Mouse (Mus musculus): ENCODE results near the gene Erc1. TPM values are rescaled to one million over a fixed set of nuclear protein-coding genes. Genes with fewer than 3 reads are reported as not detected.

Gene Erc1
- 10 to 100 TPM; 46.0 to 54.0 TPM for total RNA-seq (2021)

DNA sequence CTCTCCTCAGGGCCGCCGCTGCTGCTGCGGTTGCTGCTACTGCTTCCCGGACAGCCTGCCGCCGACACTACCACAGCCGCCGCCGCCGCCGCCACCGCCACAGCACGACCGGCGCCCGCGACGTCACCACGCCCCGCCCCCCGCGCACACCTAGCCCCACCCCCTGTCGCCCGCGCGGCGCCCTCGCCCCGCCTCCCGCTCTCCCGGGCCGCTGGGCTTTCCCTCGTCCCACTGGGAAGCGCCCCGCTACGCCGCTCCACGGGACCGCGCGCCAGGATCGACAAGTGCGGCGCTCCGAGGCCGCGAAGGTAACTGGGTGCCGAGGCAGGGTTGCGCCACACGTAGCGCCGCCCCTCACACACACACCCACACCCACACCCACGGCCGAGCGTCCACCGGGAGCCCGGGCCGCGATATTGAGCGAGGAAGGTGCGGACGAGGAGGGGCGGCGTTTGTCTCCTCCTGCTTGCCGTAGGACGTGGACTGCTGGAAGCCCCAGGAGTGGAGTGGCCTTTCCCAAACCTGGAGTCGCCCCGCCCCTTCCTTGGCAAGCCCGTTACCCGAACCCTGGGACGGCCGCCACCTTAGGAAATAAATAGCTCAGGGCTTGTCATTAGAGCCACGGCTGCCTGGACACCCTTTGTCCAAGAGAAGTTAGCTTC lies at the start of gene Erc1:
Erc1 (minus strand) TSS at position 134 of the 662 bp plus-strand sequence.
- intact Hi-C loops (cut with DNase I) = loop anchor here (1.0 to 5.0 kb wide), 3 partner anchors 39 to 54 kb away; partner anchors contain the start of gene Rad52
- DNase-seq (ENCODE audit: low spot score in 2 of 2) = peak; percentile 93 to 94

DNA sequence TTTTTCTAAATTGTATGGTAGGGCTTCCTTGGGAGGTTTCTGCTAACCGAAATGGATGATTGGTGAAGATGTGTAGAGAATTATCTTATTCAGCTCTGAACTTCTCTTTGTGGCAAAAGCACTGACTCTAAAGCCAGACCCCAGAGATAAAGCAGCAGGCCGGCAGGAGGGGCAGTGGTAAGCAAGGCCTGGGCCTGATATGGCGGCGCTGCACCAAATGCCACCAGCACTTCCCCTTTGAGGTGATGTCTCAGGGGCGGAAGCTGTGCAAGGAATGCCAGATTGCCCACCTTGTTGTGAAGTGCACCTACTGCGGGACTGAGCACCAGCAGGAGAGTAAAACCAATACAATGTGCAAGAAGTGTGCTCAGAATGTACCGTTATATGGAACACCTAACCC lies 44.7 kb upstream of the Erc1 start:
- no peak for DNase-seq (ENCODE audit: low spot score in 2 of 2)
- intact Hi-C loops (cut with DNase I) = no loop called here

DNA sequence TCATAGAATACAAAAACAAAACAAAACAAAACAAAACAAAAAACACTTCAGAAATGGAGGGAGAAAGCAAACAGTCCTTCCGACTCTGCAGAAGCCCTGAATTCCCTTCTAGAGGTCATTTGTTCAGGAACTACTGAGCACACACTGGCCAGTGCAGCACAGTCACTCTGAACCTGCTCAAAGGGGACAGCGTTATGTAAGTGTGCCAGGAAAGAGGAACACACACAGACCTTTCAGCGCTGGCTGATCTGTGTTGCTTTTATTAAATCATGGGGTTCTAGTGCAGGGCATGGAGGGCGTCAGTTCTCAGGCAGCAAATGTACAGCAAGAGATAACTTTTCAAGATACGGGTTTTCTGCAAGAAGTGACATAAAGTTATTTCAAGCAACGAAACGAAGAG lies 35.2 kb upstream of the Erc1 start:
- intact Hi-C loops (cut with DNase I) = no loop called here
- DNase-seq (ENCODE audit: low spot score in 2 of 2) = no peak

DNA sequence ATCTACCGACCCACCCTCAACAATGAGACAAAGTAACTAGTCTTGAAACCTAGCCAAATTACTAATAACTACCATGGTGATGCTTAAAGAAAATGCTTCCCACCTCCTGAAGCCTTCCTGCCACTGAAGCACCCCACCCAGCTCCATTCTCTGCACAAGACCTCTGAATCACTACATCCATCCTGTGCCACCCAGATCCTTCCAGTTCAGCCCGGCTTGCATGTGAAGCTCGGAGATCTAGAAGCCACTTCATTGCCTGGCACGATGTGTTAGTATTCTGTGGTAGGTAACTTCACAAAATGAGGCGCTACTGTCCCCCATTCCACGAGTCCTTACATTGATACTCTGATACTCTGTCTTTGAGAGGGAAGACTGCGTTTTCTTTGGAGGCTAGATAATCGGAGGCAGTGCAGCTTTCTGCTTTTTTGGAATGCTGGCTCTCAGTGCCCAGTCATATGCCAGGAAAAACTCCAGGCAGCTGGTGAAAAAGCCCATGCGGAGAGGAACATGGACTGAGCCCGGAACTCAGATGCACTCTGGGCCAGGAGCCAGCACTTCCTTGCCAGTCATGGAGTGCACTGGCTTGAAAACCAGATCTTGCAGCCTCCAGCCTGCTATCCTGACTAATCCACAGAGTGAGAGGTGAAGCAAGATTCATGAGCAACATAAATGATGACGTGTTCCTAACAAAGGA lies 16.5 kb upstream of the Erc1 start:
- DNase-seq (ENCODE audit: low spot score in 2 of 2) = peak; percentile 75 to 78
- intact Hi-C loops (cut with DNase I) = no loop called here

DNA sequence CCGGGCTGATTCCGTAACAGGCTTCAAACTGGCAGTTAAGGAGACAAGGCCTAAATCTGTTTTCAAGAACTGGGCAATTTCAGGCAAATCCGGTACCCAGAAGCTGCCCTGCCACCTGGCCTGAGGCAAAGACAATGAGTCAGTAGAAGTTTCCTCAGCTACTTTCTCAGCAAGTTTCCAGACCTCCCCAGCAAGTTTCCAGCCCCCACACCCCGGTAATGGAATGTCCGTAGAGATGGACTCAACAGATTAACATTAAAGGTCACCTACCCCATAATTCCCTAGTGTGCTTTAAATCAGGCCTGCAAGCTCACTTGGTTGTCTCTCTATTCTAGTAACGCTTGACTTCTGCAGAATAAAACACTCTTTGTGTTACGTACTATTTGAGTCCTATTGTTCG lies 13.6 kb upstream of the Erc1 start:
- intact Hi-C loops (cut with DNase I) = no loop called here
- no peak for DNase-seq (ENCODE audit: low spot score in 2 of 2)

DNA sequence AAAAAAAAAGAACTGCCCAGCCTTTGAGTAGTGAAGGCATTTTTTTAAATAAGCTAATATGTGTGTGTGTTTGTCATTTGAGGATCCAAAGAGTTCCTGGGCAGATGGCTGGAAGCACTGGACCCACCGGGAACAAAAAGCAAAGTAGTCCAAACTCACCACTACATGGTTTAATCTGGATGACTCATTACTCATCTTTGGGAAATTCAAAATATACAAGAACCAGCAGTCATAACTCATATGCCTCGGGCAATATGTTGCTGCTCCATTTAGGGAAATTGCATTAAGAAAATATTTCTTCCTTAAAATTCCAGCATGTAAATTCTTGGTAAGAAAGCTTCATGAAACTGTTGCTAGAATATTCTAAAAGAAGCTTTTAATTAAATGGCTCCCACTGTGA lies 12.3 kb upstream of the Erc1 start:
- DNase-seq (ENCODE audit: low spot score in 2 of 2) = no peak
- intact Hi-C loops (cut with DNase I) = no loop called here

DNA sequence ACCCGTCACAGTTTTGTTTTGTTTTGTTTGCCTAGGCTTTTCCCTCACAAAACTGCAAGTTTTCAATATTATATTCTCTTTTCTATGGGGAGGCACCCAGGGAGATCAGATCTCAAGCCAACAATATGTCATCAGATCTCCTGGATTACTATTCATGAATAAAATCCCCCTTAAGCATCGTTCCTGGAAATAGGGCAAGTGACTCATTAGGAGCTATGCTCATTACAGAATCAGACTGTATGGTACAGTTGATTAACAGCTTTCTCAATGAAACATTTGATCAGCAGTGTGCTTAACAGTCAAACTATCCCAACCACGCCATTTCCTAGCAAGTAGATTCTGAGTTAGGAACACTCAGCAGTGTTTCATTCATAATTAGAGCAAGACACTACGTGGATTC lies 7.5 kb upstream of the Erc1 start:
- intact Hi-C loops (cut with DNase I) = no loop called here
- DNase-seq (ENCODE audit: low spot score in 2 of 2) = no peak

DNA sequence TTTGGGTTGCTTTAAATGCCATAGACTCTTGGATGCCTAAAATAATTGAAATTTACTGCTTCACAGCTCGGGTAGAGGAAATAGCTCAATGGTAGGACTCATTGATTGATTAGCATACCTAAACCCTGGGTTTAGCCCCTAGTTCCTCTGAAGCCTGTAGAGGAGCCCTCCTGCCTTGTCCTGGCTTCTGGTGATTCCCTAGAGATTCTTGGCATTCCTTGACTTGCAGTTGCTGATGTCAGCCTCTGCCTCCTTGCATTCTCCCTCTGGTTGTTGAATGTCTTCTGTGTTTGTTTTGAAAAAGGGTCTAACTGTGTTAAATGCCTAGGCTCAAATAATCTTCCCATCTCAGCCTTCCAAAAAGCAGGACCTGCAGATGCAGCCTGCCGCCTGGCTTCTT lies 6.2 kb upstream of the Erc1 start:
- no peak for DNase-seq (ENCODE audit: low spot score in 2 of 2)
- intact Hi-C loops (cut with DNase I) = no loop called here

DNA sequence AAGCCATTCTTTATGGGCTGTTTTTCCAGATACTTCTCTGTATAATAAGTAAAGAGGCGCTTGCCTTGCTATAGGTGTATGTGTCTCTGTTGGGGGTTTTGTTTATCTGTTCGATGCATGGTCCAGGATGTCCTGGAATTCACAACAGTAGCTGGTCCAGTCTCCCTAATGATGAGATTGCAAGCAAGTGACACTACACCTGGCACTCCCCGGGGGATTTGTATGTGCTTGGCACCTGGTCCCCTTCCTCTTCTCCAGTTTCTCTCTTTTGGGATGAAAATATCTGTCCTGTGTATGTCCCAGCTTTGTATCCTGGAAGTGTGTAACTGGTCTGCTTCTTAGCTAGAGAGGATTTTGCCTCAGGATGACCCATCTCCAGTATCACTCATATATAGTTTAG lies 1.9 kb upstream of the Erc1 start:
- no peak for DNase-seq (ENCODE audit: low spot score in 2 of 2)
- intact Hi-C loops (cut with DNase I) = loop anchor here (5.0 kb wide), 1 partner anchor 53 kb away; no protein-coding TSS in a partner anchor

DNA sequence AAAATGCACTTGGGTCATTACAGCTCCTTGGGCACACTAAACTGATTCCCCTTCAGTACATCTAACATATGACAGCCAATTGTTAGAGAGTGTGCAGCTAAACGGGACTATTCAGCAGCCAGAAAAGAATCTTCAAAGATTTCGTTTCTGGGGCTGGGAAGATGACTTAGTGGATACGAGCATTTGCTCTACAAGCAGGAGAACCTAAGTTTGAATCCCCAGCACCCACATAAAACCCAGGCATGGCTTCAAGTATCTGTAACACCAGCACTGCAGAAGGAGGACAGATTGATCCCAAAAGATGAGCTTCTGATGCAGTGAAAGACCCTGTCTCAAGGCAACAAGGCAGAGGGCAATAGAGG lies 1.4 kb upstream of the Erc1 start:
- no peak for DNase-seq (ENCODE audit: low spot score in 2 of 2)
- intact Hi-C loops (cut with DNase I) = loop anchor here (5.0 kb wide), 1 partner anchor 52 kb away; no protein-coding TSS in a partner anchor

DNA sequence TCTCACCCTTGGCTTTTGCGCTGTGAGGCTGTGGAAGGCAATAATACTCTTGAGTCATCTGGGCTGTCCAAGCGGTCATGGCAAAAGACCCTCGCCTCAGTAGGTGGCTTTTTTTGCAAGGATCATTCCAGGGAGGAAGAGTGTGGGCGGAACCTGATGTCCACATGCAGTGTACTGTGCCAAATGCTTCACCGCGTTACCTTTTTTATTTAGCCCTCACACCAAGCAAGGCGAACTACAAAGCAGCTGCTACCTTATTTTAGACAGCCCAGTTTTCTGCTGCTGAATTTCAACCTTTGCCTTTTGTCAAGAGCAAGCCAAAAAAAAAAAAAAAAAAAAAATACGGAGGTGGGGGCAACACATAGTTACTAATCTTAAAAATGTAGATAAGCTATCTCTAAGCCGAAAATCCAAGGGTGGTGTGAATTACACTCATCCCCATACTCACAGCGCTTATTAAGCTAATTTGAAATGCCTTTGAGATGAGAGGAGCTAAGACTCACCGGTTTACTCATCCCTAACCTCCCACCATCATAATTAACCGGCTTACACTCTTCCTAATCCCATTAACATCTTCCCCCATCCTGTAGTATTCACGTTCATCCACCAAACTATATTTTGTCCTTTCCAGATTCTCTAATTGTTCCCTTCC lies 855 bp upstream of the Erc1 start:
- DNase-seq (ENCODE audit: low spot score in 2 of 2) = no peak
- intact Hi-C loops (cut with DNase I) = loop anchor here (1.0 to 5.0 kb wide), 3 partner anchors 40 to 53 kb away; partner anchors contain the start of gene Rad52

DNA sequence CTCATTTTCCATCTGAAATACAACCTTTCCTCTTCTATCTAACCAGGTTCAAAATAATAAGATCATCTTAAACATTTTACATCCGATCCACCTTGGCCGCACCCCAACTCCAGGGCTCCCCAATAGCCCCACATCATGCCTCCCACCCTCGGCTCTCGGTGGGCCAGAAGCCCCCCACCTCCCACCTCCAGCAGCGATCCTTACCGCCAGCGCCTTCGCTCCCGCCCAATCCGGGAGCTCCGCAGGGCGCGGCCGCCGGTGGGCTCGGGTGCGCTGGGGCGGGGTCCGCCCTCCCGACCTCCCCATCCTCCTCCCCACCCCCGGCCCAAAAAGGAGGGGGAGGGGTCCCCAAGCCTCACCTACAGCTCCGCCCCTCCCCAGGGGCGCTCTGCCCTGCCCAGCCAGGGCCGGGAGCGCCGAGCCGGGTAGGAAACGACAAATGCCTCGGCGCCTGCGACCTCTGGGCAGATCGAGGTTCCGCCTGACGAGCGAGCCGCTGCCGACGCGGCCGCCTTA lies 391 bp downstream of the Erc1 start:
- DNase-seq (ENCODE audit: low spot score in 2 of 2) = no peak
- intact Hi-C loops (cut with DNase I) = loop anchor here (1.0 to 5.0 kb wide), 3 partner anchors 38 to 55 kb away; partner anchors contain the start of gene Rad52

DNA sequence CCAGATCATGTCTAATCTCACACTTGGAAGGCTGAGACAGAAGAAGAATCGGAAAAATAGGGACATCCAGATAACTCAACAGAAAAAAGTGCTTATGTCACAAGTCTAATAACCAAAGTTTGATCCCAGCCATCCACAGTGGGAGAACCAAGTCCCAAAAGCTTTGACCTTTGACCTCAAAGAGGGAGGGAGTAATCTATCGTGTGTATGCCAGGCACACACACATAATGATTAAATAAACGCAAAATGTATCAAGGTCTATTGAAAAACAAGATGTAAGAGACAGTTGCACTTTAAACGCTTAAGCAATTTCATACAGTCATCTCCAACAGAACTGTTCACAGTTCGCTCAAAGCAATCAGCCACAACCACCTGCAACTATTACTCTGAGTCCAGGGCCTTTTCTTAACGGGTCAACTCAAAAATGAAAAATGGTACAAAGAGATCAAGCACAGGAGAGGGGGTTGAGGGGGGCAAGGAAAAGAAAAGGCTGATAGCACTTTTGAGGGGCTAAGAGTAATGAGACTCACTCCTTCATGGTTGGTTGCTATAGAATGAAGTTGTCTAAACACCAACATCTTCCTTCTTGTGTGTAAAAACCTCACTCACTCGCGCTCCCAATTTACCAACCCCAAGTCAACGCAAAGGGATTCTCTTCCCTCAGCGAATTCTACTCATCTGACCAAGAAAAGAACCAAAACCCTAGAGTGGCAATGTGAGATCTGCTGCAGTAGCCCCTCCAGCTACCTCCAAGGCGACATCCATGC lies 1.0 kb downstream of the Erc1 start:
- intact Hi-C loops (cut with DNase I) = loop anchor here (5.0 kb wide), 1 partner anchor 50 kb away; no protein-coding TSS in a partner anchor
- peak in 1 of 2 experiments; percentile 9 for DNase-seq (ENCODE audit: low spot score in 2 of 2)

DNA sequence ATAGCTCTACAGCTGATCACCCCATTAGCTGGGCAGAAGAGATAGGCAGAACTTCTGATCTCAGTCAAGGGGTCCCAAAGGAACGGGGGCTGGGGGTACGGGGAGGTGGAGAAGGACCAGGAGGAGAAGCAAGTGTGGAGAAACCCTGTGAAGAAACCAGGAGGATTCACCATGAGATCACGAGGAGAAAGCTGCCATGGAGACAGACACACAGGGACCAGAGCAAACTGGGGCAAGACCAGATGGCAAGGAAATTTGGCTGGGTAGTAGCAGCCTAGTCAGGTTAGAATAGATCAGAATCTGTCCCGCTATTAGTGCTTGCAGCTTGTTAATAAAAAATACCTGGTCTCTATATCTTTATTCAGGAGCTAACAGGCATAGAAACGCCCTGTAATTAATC lies 18.0 kb downstream of the Erc1 start:
- intact Hi-C loops (cut with DNase I) = no loop called here
- no peak for DNase-seq (ENCODE audit: low spot score in 2 of 2)

DNA sequence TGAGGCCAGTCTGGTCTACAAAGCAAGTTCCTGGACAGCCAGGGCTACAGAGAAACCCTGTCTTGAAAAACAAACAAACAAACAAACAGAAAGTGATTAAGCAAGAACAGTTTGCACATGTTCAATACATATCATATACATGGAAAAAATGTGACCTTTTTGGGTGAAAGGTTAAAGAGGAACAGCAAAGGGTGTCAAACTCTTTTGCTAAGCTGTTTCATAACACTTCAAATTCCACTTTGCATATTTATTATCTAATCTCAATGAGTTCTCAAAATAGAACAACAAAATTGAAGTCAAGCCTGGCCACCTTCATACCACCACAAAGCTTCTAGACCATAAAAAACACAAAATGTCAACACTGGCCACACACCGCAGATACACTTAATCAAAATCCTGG lies 19.8 kb downstream of the Erc1 start:
- intact Hi-C loops (cut with DNase I) = no loop called here
- DNase-seq (ENCODE audit: low spot score in 2 of 2) = no peak

DNA sequence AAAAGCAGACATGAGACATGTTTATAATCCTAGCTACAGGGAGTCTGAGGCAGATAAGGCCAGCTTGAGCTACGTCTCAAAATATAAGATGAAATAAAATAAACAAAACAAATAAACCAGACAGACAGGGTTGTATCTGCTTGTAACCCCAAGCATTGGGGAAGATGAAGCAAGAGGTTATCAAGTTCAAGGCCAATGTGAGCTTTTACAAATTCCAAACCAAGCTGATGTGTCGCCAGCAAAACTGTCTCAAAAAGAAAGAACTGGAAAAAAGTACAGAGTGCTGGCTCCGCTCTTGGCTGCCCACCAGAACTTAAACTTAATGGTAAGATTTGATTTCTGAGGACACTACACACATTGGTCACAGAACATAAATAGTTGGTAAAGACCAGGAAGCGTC lies 21.3 kb downstream of the Erc1 start:
- intact Hi-C loops (cut with DNase I) = no loop called here

DNA sequence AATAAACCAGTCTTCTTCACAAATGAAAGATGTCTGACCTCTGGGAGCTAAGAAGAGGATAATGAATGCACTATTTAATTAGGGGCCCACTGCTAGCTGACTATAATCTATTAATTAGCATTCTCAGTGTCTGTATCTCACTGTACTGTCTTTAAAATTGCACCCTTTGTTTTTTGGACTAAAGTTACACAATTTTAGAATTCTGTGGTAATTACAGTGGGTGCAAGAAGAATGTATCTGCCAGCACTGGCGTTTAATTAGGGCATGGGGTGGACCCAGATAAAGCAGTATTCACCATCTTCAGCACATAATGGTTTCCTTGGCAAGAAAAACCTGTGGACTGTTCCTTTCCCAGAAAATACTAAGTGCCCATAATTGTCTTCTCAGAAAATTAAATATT lies 25.8 kb downstream of the Erc1 start:
- intact Hi-C loops (cut with DNase I) = no loop called here
- DNase-seq (ENCODE audit: low spot score in 2 of 2) = no peak

More for the DNA sequence above, 21.3 kb downstream of the Erc1 start:
- DNase-seq (ENCODE audit: low spot score in 2 of 2) = no peak

DNA sequence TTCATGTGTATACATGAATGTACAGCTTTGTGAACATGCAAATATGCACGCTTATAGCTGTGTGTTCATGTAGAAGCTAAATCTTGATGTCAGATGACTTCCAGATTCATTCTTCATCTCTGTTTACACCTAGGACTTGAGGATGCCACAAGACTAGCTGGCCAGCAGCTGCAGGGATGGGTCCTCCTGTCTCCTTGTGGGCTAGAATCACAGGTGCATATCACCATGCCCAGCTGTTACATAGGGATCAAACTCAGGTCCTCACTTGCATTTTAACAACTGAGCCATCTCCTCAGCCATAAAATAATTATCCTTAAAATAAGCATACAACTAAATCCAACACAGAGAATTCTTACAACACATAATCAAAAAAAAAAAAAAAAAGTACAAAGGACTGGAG lies 26.8 kb downstream of the Erc1 start:
- no peak for DNase-seq (ENCODE audit: low spot score in 2 of 2)
- intact Hi-C loops (cut with DNase I) = no loop called here

DNA sequence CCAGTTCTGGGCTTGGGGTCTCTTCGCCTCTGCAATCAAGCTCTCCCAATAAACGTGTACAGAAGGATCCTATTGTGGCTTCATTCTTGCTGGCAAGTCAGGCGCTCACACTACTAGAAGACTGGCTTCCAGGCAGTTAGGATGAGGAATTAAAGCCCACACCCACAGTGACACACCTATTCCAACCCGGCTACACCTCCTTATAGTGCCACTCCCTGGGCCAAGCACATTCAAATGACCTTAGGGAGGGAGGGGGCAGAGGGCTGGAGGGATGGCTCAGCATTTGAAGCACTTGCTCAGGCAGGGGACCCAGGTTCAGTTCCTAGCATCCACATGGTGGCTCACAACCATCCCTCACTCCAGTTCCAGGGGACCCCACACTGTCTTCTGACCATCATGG lies 29.4 kb downstream of the Erc1 start:
- intact Hi-C loops (cut with DNase I) = no loop called here

DNA sequence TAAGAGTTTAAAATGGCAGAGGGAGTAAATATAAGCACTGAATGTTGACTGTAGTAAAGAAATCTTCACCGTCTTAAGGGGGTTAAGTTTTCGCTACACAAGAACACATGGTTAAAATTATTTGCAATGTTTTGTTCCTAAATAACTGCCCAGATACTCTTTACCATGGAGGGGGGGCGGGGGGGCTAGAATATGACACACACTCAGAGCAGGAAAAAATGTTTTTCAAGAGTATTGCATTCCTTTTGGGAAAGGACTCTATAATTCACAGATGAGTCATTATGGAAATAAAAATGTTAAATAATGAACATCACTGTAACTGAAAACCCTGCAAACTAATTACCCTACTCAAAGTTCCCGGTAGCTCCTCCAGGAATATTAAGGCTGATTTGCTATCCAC lies 32.5 kb downstream of the Erc1 start:
- DNase-seq (ENCODE audit: low spot score in 2 of 2) = no peak
- intact Hi-C loops (cut with DNase I) = no loop called here

More for the DNA sequence above, 29.4 kb downstream of the Erc1 start:
- no peak for DNase-seq (ENCODE audit: low spot score in 2 of 2)
